Mouse (Mus musculus): Measurements from ENCODE around the gene Rfng.

DNA sequence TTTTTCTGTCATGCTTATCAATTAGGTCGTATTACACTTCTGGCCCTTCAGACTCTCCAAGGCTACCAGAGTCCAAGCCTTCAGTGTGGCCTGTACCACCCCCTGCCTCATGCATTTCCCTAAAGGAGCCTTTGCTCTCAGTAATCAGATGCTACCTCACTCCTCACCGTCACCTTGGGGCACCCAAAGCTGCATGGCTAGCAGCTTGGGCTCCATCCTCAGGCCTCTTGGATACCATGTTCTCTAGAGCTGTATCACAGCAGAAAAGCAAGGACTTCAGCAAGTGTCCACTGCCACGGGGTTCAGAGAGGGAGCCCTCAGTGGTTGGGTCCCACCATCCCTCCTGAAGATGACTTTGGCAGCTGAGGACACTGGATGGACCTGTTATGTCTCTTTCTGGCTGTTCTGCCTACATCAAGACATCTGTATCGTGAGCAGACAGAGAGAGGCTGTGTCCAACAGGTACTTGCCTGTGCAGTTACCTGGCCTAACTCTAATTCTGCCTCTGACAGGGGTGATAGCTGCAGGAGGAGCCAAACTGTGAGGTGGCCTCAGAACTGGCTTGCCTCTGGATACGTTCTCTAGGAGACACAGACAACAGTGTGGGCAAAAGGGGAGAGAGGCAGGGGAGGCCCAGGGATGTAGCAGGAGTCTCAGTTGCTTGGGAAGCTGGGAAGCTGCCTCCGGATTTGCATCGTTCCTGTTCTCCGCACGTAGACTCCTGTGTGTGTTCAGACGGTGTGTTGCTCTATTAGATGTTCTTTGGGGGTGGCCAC lies 45.9 kb upstream of the Rfng start:
- TF ChIP-seq CTCF (conservative IDR thresholded peaks at IDR 0.05; ENCODE audit: low read length): no peak
- TF ChIP-seq NANOG (IDR thresholded peaks at IDR 0.05; ENCODE audit: borderline replicate concordance, low read length): no peak
